Mouse (Mus musculus): ENCODE data around the gene Clock.

- no peak for TF ChIP-seq CTCF (IDR thresholded peaks at IDR 0.05; ENCODE audit: borderline replicate concordance, insufficient read depth, low read length)
- TF ChIP-seq POLR2A (IDR thresholded peaks at IDR 0.05; ENCODE audit: low read depth, low read length), result no peak
Observed at GRCm38 (mm10) chr5:76179171-76179570, 125.4 kb downstream of the Clock start.
